Mouse (Mus musculus) limb, embryonic 11.5 days (tissue): ENCODE results near the gene Fam151a. TPM values are rescaled to one million over a fixed set of nuclear protein-coding genes. Genes with fewer than 3 reads are reported as not detected.
A peak's percentile ranks its signal among the peaks of the same experiment; 100 is the strongest.
"Not testable (repeated sequence)": the region's sequence is repeated elsewhere in the genome, so short reads cannot be mapped to it uniquely, and the experiment has no call there.

Source experiments
- ATAC-seq: fragments of 200-750 bp; cut with Nextera tagmentation; 2 replicates; pipeline ENCODE4 v1.8.0; 2017; ENCODE audit warnings: low read depth; ENCODE audit not compliant: insufficient number of reproducible peaks, low FRiP score, low TSS enrichment
- DNase-seq: peaks from one replicate; pipeline ENCODE4 v3.0.0-alpha.2; 2015; ENCODE audit warnings: low spot score
- H3K27ac ChIP-seq: fragments of 300-500 bp; sonication (generic); replicated peaks from 2 replicates; pipeline ENCODE4 v1.5.1; 2014; ENCODE audit warnings: low read depth, mild to moderate bottlenecking, low read length
- H3K27me3 ChIP-seq: fragments of 300-500 bp; sonication (generic); 2 replicates; pipeline ENCODE4 v1.6.1; 2014; ENCODE audit warnings: mild to moderate bottlenecking, low read length, mixed read lengths; ENCODE audit not compliant: control insufficient read depth, insufficient read depth
- H3K36me3 ChIP-seq: fragments of 300-500 bp; sonication (generic); 2 replicates; pipeline ENCODE4 v1.6.1; 2014; ENCODE audit warnings: mild to moderate bottlenecking, low read length, moderate library complexity, mixed read lengths; ENCODE audit not compliant: control insufficient read depth, insufficient read depth
- H3K4me1 ChIP-seq: fragments of 300-500 bp; sonication (generic); 2 replicates; pipeline ENCODE4 v1.6.1; 2014; ENCODE audit warnings: low read length, mixed read lengths; ENCODE audit not compliant: control insufficient read depth, insufficient read depth
- H3K4me2 ChIP-seq: fragments of 300-500 bp; sonication (generic); 2 replicates; pipeline ENCODE4 v1.6.1; 2014; ENCODE audit warnings: low read depth, mild to moderate bottlenecking, moderate library complexity; ENCODE audit not compliant: severe bottlenecking
- H3K4me3 ChIP-seq: fragments of 300-500 bp; sonication (generic); 2 replicates; pipeline ENCODE4 v1.5.1; 2014; ENCODE audit warnings: low read depth, low read length
- H3K9ac ChIP-seq: fragments of 300-500 bp; sonication (generic); 2 replicates; pipeline ENCODE4 v1.6.1; 2014; ENCODE audit warnings: mild to moderate bottlenecking, low read length
- H3K9me3 ChIP-seq: fragments of 300-500 bp; sonication (generic); 2 replicates; pipeline ENCODE4 v1.6.1; 2016; ENCODE audit warnings: low read length; ENCODE audit not compliant: control insufficient read depth
- WGBS: fragments of 180-500 bp; shearing (Covaris S2); extraction: QIAGEN DNeasy Blood & Tissue Kit; methylation state at CpG from one replicate; pipeline ENCODE4 v1.1.7; 2014; 5-methylcytosine and 5-hydroxymethylcytosine counted together
- polyA plus RNA-seq: library from polyadenylated mRNA; unstranded; fragments of >200 nt; fragmentation: Nextera tagmentation; extraction: Ambion mirVana; gene quantifications from 2 replicates; pipeline ENCODE4 v1.2.1, GENCODE M21; 2014

Fam151a gene
- polyA plus RNA-seq, 1 experiment from 2014 or later: 0.27 TPM

DNA sequence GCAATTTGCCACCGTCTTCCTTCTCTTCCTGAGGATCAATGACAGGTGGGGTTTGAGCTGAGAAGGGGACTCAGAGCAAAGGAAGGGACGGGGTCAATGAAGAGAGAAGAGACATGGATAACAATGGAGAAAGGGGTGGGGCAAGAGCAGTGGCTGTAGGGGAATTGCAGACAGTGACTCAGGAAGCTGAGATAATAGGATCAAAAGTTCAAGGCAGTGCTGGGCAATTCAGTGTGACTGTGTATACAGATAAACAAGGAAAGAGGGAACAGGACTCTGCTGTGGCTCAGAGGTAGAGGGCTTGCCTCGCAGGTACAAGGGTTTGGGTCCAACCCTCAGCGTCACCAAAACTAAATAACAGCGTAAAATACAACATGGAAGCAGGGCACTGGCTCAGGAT is 25.7 kb upstream of the Fam151a start:
- H3K27ac ChIP-seq: no peak overlapping the region
- 38% methylated on average over 5 of the region's 5 CpGs for WGBS
- ATAC-seq (no peak), DNase-seq (no peak)
- no peak overlapping the region for H3K4me2 ChIP-seq
- no peaks in the 10 kb centered on the region for H3K27me3 ChIP-seq
- H3K9me3 ChIP-seq: no peaks in the 10 kb centered on the region
- H3K4me3 ChIP-seq: no peak overlapping the region
- no peak overlapping the region for H3K9ac ChIP-seq
- H3K4me1 ChIP-seq: no peaks in the 10 kb centered on the region
- H3K36me3 ChIP-seq: no peaks in the 10 kb centered on the region

DNA sequence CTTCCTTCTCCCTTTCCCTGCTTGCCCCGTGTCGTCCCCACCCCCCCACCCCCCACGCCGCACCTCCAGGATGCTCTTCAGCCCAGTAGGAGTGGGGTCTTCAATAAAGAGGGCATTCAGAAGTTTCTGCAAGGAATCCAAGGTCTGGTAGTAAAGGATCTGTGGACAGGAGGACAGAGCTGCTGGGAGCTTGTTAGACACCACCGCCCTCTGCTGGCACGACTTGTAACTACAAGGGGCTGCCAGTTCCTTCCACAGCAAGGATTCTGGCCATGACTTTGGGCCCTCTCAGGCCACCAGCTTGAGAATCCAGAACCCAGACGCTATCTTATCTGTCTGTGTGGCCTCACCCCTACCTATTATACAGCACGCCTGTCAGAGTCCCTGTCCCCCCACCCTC is 25.3 kb upstream of the Fam151a start:
- Histone ChIP-seq H3K4me3 (no peak overlapping the region), H3K4me2 (no peak overlapping the region), H3K27ac (no peak overlapping the region)

DNA sequence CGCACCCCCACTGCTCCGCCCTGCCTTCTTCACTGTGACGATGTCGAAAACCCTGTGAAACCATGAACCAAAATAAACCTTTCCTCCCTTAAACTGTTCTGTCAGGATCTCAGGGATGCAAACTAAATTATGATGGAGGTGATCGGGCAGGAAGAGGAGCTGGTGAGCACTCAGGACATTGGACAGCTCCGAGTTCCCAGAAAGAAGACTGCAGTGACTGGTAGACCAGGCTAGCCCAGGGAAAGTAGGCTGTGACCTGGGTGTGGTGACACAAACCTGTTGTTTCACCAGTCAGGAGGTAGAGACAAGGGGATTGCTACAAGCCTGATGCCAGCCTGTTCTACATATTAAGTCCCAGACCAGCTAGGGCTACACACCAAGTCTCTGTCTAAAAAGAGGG is 20.1 kb upstream of the Fam151a start:
- H3K4me3 ChIP-seq: no peak overlapping the region
- no peak overlapping the region for H3K4me2 ChIP-seq
- DNase-seq (no peak), ATAC-seq (no peak)
- no peaks in the 10 kb centered on the region for H3K36me3 ChIP-seq
- H3K27me3 ChIP-seq: no peaks in the 10 kb centered on the region
- no peak overlapping the region for H3K9ac ChIP-seq
- no peaks in the 10 kb centered on the region for H3K4me1 ChIP-seq
- H3K27ac ChIP-seq: no peak overlapping the region
- WGBS: 92% methylated on average over 6 of the region's 6 CpGs
- H3K9me3 ChIP-seq: no peaks in the 10 kb centered on the region

More for the DNA sequence above, 25.3 kb upstream of the Fam151a start:
- H3K4me1 ChIP-seq: no peaks in the 10 kb centered on the region
- DNase-seq: peak; percentile 92
- no peaks in the 10 kb centered on the region for H3K9me3 ChIP-seq
- 6% methylated on average over 8 of the region's 8 CpGs for WGBS
- H3K27me3 ChIP-seq: no peaks in the 10 kb centered on the region
- H3K9ac ChIP-seq: no peak overlapping the region
- no peaks in the 10 kb centered on the region for H3K36me3 ChIP-seq
- ATAC-seq: peak; percentile 33; the same call in 1 of the 2 replicates

GRCm38 (mm10) chr4:106720631-106721030 is 13.1 kb upstream of the Fam151a start:
- whole genome bisulfite sequencing: 93% methylated on average over 4 of the region's 4 CpGs
- ATAC-seq: no peak
- H3K4me1 ChIP-seq: no peaks in the 10 kb centered on the region
- H3K9ac ChIP-seq: no peak overlapping the region
- DNase-seq: no peak
- H3K4me2 ChIP-seq: no peak overlapping the region
- no peak overlapping the region for H3K4me3 ChIP-seq
- no peaks in the 10 kb centered on the region for H3K36me3 ChIP-seq
- H3K27me3 ChIP-seq: no peaks in the 10 kb centered on the region
- no peaks in the 10 kb centered on the region for H3K9me3 ChIP-seq
- no peak overlapping the region for H3K27ac ChIP-seq

DNA sequence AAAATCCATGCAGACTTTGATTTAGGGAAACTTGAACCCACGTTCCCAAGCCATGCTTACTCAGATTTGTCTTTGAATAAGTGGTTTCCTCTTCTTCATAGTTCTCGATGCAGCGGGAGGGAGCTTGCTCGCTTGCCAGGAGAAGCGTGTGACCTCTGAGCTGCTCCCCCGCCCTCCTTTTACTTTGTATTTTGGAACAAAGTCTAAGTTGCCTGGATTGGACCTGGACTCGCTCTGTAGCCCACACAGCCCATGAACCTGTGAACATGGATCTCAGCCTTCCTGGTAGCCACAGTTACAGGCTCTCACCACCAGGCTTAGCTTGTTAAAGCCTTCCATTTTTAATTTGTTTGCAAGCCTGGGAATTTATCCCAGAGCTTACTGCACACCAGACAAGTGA is 2.9 kb upstream of the Fam151a start, which contains the start of gene Mroh7:
Mroh7 (minus strand) TSS at position 112 of the 400 bp plus-strand sequence.
- Histone ChIP-seq H3K4me1 (no peaks in the 10 kb centered on the region), H3K27me3 (no peaks in the 10 kb centered on the region), H3K9me3 (no peaks in the 10 kb centered on the region), H3K36me3 (no peaks in the 10 kb centered on the region), H3K4me3 (no peak within 1 kb of the TSS), H3K9ac (no peak within 1 kb of the TSS), H3K4me2 (no peak within 1 kb of the TSS), H3K27ac (no peak within 1 kb of the TSS)
- 84% methylated on average over 7 of the region's 7 CpGs for WGBS
- no peak for ATAC-seq
- no peak for DNase-seq

- not testable (repeated sequence) for ATAC-seq, H3K4me3 ChIP-seq, H3K9me3 ChIP-seq, H3K27me3 ChIP-seq, H3K4me1 ChIP-seq, DNase-seq, H3K27ac ChIP-seq, H3K4me2 ChIP-seq, H3K36me3 ChIP-seq, H3K9ac ChIP-seq
- 17% methylated on average over 1 of the region's 1 CpGs for WGBS
Measured at GRCm38 (mm10) chr4:106736884-106737283, 3.2 kb downstream of the Fam151a start.

- ATAC-seq: no peak
- H3K27me3 ChIP-seq: no peaks in the 10 kb centered on the region
Measured at GRCm38 (mm10) chr4:106737904-106738303, 4.2 kb downstream of the Fam151a start.

GRCm38 (mm10) chr4:106745862-106746261 is 12.2 kb downstream of the Fam151a start:
- Histone ChIP-seq H3K27ac (no peak overlapping the region), H3K27me3 (no peaks in the 10 kb centered on the region), H3K9ac (no peak overlapping the region), H3K4me1 (no peaks in the 10 kb centered on the region), H3K4me3 (no peak overlapping the region), H3K9me3 (no peaks in the 10 kb centered on the region), H3K36me3 (no peaks in the 10 kb centered on the region), H3K4me2 (no peak overlapping the region)
- DNase-seq (no peak), ATAC-seq (no peak)
- 79% methylated on average over 7 of the region's 7 CpGs for WGBS

More at GRCm38 (mm10) chr4:106737904-106738303, 4.2 kb downstream of the Fam151a start:
- Histone ChIP-seq H3K4me3 (no peak overlapping the region), H3K9me3 (no peaks in the 10 kb centered on the region), H3K9ac (no peak overlapping the region), H3K4me2 (no peak overlapping the region), H3K36me3 (no peaks in the 10 kb centered on the region), H3K27ac (no peak overlapping the region), H3K4me1 (no peaks in the 10 kb centered on the region)
- no peak for DNase-seq
- 54% methylated on average over 3 of the region's 3 CpGs for WGBS

DNA sequence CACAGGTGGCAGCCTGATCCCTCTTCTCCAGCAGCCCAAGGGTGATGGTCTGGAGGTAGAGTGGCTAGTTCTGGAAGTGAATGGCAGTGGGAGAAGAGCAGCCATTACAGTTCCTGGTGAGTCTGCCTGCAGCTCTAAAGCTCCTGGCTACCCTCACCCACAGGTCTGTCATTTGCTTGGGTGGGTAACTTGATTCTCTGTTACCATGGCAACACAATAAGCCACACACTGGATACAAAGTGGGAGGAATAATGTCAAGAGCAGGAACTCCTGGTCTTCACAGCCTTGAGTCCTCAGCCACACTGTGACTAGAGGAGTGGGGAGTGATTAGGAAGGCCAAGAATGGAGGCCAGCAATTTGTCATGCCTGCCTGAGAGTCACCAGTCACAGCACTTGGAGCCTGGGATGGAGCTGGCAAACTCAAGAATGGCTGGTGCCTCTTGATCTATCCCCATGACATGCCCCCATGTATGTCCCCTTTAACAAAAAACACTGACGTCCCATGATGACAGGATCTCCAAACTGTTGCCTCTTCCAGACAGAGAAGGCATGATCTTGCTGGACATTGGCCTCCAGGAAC is 13.4 kb downstream of the Fam151a start:
- Histone ChIP-seq H3K4me1 (no peaks in the 10 kb centered on the region), H3K27ac (no peak overlapping the region), H3K4me2 (no peak overlapping the region), H3K9me3 (no peaks in the 10 kb centered on the region), H3K9ac (no peak overlapping the region), H3K36me3 (no peaks in the 10 kb centered on the region), H3K4me3 (no peak overlapping the region), H3K27me3 (no peaks in the 10 kb centered on the region)
- no peak for DNase-seq
- ATAC-seq: 0 out of 2 replicates have a peak, but pooled peaks have one; percentile 19
- WGBS: 85% methylated on average over 1 of the region's 1 CpGs
